21 mouse cellular contexts compared by ENCODE assay signal in the genomic region with DNA sequence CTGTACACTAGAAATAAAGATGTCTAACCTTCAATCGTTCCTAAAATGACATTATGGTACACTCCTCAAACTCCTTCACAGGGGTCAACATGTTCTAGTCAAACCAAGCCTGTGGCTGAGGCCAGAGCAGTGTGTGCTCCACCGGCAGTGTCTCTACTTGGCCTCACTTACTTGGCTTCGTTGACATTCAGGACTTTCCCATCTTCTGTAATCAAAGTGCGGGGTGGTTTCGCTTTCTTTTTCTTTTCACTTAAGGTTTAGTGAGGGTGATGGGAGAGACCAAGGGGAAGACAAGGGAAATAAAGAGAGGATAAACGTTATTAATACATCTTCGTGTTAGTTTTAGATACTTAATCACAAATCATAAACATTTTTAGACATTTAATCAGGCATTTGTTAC. TPM values are rescaled to one million over a fixed set of nuclear protein-coding genes. Genes with fewer than 3 reads are reported as not detected.
DNase-seq lines count a peak whose midpoint lies in the region; ATAC-seq and TF ChIP-seq lines count a peak whose summit lies in the region.
"Had no signal": no experiment of that assay in that cellular context is flagged by ENCODE, and none has a peak within 500 bp of the region (broad histone marks: within the 10 kb centered on the region; RNA-seq: fewer than 3 reads in every experiment).

No protein-coding gene starts in this region.

- H3K9me3 ChIP-seq in MEL (replicated peaks; ENCODE audit: insufficient read depth, low read length), result no peaks in the 10 kb centered on the region
- no peaks in the 10 kb centered on the region for H3K9me3 ChIP-seq in hindbrain, embryonic 16.5 days (ENCODE audit: control insufficient read depth, low read length)
- H3K9me3 ChIP-seq: embryonic facial prominence, embryonic 15.5 days; forebrain, embryonic 12.5 days; hindbrain, embryonic 15.5 days had no signal

- H3K4me3 ChIP-seq in MEL (ENCODE audit: control insufficient read depth in 1 of 2, insufficient read depth in 1 of 2, low read depth in 2 of 2, low read length in 2 of 2), result peak overlapping the region; percentile 25 to 34; a peak in 3 of 4 replicates
- no peak overlapping the region for H3K4me3 ChIP-seq in hindbrain, embryonic 16.5 days (ENCODE audit: low read length)
- H3K4me3 ChIP-seq: embryonic facial prominence, embryonic 15.5 days; forebrain, embryonic 12.5 days; hindbrain, embryonic 15.5 days had no signal

- H3K4me2 ChIP-seq in hindbrain, embryonic 16.5 days (ENCODE audit: low read length), result no peak overlapping the region
- H3K4me2 ChIP-seq: embryonic facial prominence, embryonic 15.5 days; forebrain, embryonic 12.5 days; hindbrain, embryonic 15.5 days; midbrain, embryonic 11.5 days had no signal

- TF ChIP-seq RAD21 in MEL (IDR thresholded peaks at IDR 0.05; ENCODE audit: low read depth, low read length), result no peak

- no peak for TF ChIP-seq CTCF in MEL (IDR thresholded peaks at IDR 0.05 in 2 of 3, conservative IDR thresholded peaks at IDR 0.05 in 1 of 3; ENCODE audit: control insufficient read depth in 1 of 3, insufficient read depth in 1 of 3, low read depth in 2 of 3, low read length in 3 of 3, poor library complexity in 1 of 3, severe bottlenecking in 1 of 3)

- WGBS in hindbrain, embryonic 16.5 days, result 78% methylated on average over 7 of the region's 7 CpGs

- H3K36me3 ChIP-seq in MEL (ENCODE audit: control insufficient read depth in 1 of 2, insufficient read depth in 2 of 2, low read length in 2 of 2), result no peaks in the 10 kb centered on the region
- H3K36me3 ChIP-seq in hindbrain, embryonic 16.5 days (ENCODE audit: control insufficient read depth, insufficient read depth, low read length), result no peaks in the 10 kb centered on the region
- H3K36me3 ChIP-seq: embryonic facial prominence, embryonic 15.5 days; forebrain, embryonic 12.5 days; hindbrain, embryonic 15.5 days had no signal

- no peaks in the 10 kb centered on the region for H3K79me2 ChIP-seq in MEL (ENCODE audit: control insufficient read depth, insufficient read depth, low read length, poor library complexity)

- ATAC-seq in hindbrain, embryonic 16.5 days, result no peak
- no peak for ATAC-seq in erythroblast, adult 5-6 weeks (replicated peaks; ENCODE audit: low FRiP score, poor library complexity, severe bottlenecking)
- ATAC-seq: Patski had no signal

- no peaks in the 10 kb centered on the region for H3K4me1 ChIP-seq in MEL (ENCODE audit: control insufficient read depth in 1 of 2, insufficient read depth in 2 of 2, low read length in 2 of 2)
- H3K4me1 ChIP-seq in hindbrain, embryonic 16.5 days (ENCODE audit: control insufficient read depth, insufficient read depth, low read depth, low read length), result no peaks in the 10 kb centered on the region
- H3K4me1 ChIP-seq: embryonic facial prominence, embryonic 15.5 days; hindbrain, embryonic 15.5 days had no signal

- peak; percentile 9 to 14 for DNase-seq in heart, adult 9 months (ENCODE audit: low spot score in 2 of 2)
- DNase-seq in heart, postnatal 4 days, result no peak
- peak; percentile 79 for DNase-seq in CD4-positive helper T cell, adult 2 months (ENCODE audit: low read depth, low spot score)
- DNase-seq in MEL (ENCODE audit: low read depth, low spot score), result no peak
- DNase-seq in naive thymus-derived CD4-positive, alpha-beta T cell, adult 2 months (ENCODE audit: low read depth), result peak; percentile 74
- DNase-seq: cerebellum, adult 9-11 months; kidney, adult 2 months; kidney, postnatal 36 days; right cerebral cortex, adult 18-20 months had no signal

- H3K9ac ChIP-seq in MEL (ENCODE audit: control insufficient read depth, low read depth, low read length, poor library complexity, severe bottlenecking), result no peak overlapping the region
- no peak overlapping the region for H3K9ac ChIP-seq in hindbrain, embryonic 16.5 days (ENCODE audit: low read depth, low read length)
- H3K9ac ChIP-seq: embryonic facial prominence, embryonic 15.5 days; forebrain, embryonic 12.5 days; hindbrain, embryonic 15.5 days had no signal

- no peak for TF ChIP-seq POLR2A in MEL (IDR thresholded peaks at IDR 0.05; ENCODE audit: control insufficient read depth in 1 of 2, insufficient read depth in 1 of 2, low read depth in 1 of 2, low read length in 2 of 2, poor library complexity in 1 of 2)

- no peak for TF ChIP-seq EP300 in MEL (IDR thresholded peaks at IDR 0.05; ENCODE audit: low read depth in 1 of 2, low read length in 2 of 2)

- no peaks in the 10 kb centered on the region for H3K27me3 ChIP-seq in MEL (ENCODE audit: control insufficient read depth in 1 of 2, insufficient read depth in 2 of 2, low read length in 2 of 2)
- H3K27me3 ChIP-seq in hindbrain, embryonic 16.5 days (replicated peaks; ENCODE audit: control insufficient read depth, insufficient read depth, low read length), result no peaks in the 10 kb centered on the region
- H3K27me3 ChIP-seq: embryonic facial prominence, embryonic 15.5 days; forebrain, embryonic 12.5 days; hindbrain, embryonic 15.5 days had no signal

- no peak overlapping the region for H3K27ac ChIP-seq in MEL (ENCODE audit: control insufficient read depth, low read depth, low read length)
- no peak overlapping the region for H3K27ac ChIP-seq in hindbrain, embryonic 16.5 days (ENCODE audit: low read depth, low read length)
- H3K27ac ChIP-seq: embryonic facial prominence, embryonic 15.5 days; forebrain, embryonic 12.5 days; hindbrain, embryonic 15.5 days; macrophage had no signal

TF ChIP-seq in MEL, 35 proteins besides CTCF, POLR2A, EP300 and RAD21:
- no peak for TF ChIP-seq TAL1 (IDR thresholded peaks at IDR 0.05; ENCODE audit: low read length)

RNA-seq across cellular contexts. Expression of a gene that starts 53.3 kb away (rescaled TPM):
- not detected for total RNA-seq in heart, postnatal 4 days (2021)
- not detected in 2 replicates for total RNA-seq in MEL (2012; rRNA removed)
- not detected for polyA plus RNA-seq in MEL (2012; ENCODE audit: insufficient read depth in 1 of 2, insufficient read length in 2 of 2, low read depth in 1 of 2, low replicate concordance in 2 of 2, missing spikeins in 1 of 2)
- polyA plus RNA-seq in hindbrain, embryonic 16.5 days (2015; fragmentation: Nextera tagmentation; extraction: Ambion mirVana), result 1.0 and 2.1 TPM in 2 replicates
- not detected in 2 replicates for total RNA-seq in erythroblast, adult 5-6 weeks (2015; ENCODE audit: low replicate concordance)
- 0.28 TPM in 1 of 2 replicates, not detected in the other for total RNA-seq in erythroblast, adult 5-6 weeks (2017; ENCODE audit: low replicate concordance)
- total RNA-seq: gastrocnemius, adult 8-10 months; heart, adult 8-10 months had no signal
- polyA plus RNA-seq: kidney, adult 2 months; liver, embryonic 16.5 days; macrophage; Patski; spleen, adult 2 months had no signal

Comparison
In these comparisons a context has a peak if more than half of its experiments do, and no peak if none do; other contexts are left out.
1. DNase-seq: peak in heart, adult 9 months (2 of 2), CD4-positive helper T cell, adult 2 months (single experiment) and naive thymus-derived CD4-positive, alpha-beta T cell, adult 2 months (single experiment); none in heart, postnatal 4 days (single experiment) and MEL (single experiment).